Mouse (Mus musculus) heart, embryonic 11.5 days (tissue): ENCODE measurements at regions not wholly inside any gene's neighbourhood (a gene's known extent, or its start where the extent isn't known, plus 50 kb on each side); places are given as distances from the start of the nearest gene placed in this dataset.

Source experiments
- ATAC-seq: fragments of 200-750 bp; cut with Nextera tagmentation; replicated peaks from 2 replicates; pipeline ENCODE4 v1.8.0; 2017; ENCODE audit warnings: moderate library complexity; ENCODE audit not compliant: insufficient number of reproducible peaks, low FRiP score, low TSS enrichment
- H3K27ac ChIP-seq: fragments of 300-500 bp; sonication (generic); 2 replicates; pipeline ENCODE4 v1.5.1; 2014; ENCODE audit warnings: mild to moderate bottlenecking, low read depth, low read length
- H3K27me3 ChIP-seq: fragments of 300-500 bp; sonication (generic); 2 replicates; pipeline ENCODE4 v1.6.1; 2014; ENCODE audit warnings: mild to moderate bottlenecking, low read length, mixed read lengths; ENCODE audit not compliant: control insufficient read depth, insufficient read depth
- H3K36me3 ChIP-seq: fragments of 300-500 bp; sonication (generic); 2 replicates; pipeline ENCODE4 v1.6.1; 2014; ENCODE audit warnings: mild to moderate bottlenecking, low read length, moderate library complexity, mixed read lengths; ENCODE audit not compliant: control insufficient read depth, insufficient read depth
- H3K4me1 ChIP-seq: fragments of 300-500 bp; sonication (generic); 2 replicates; pipeline ENCODE4 v1.6.1; 2014; ENCODE audit warnings: low read length; ENCODE audit not compliant: control insufficient read depth, insufficient read depth
- H3K4me2 ChIP-seq: fragments of 300-500 bp; sonication (generic); 2 replicates; pipeline ENCODE4 v1.6.1; 2014; ENCODE audit warnings: mild to moderate bottlenecking, moderate library complexity
- H3K4me3 ChIP-seq: fragments of 300-500 bp; sonication (generic); 2 replicates; pipeline ENCODE4 v1.5.1; 2014; ENCODE audit warnings: low read depth, low read length
- H3K9ac ChIP-seq: fragments of 300-500 bp; sonication (generic); 2 replicates; pipeline ENCODE4 v1.6.1; 2014; ENCODE audit warnings: mild to moderate bottlenecking, low read depth, low read length, moderate library complexity
- H3K9me3 ChIP-seq: fragments of 300-500 bp; sonication (generic); replicated peaks from 2 replicates; pipeline ENCODE4 v1.6.1; 2016; ENCODE audit warnings: low read length; ENCODE audit not compliant: control insufficient read depth
- WGBS: fragments of 180-500 bp; shearing (Covaris S2); extraction: QIAGEN DNeasy Blood & Tissue Kit; methylation state at CpG from one replicate; pipeline ENCODE4 v1.1.7; 2014; ENCODE audit not compliant: insufficient replicate concordance; 5-methylcytosine and 5-hydroxymethylcytosine counted together

DNA sequence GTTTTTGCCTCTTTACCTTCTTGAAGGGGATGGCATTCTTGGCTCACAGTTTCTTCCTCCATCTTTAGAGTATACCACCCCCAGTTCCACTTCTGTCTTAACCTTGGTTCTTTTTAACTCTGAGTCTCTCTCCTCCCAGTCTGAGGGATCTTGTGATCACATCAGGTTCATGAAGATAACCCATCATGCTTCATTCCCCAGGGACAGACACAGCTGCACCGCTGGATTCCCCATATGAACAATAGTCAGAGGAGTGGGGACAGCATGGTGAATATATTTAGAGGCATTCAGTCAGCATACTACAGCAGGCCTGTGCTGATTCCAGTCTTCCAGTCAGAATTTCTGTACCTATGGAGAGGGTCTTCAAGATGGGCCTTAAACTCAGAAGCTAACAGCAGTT, 103.1 kb downstream of the Cavin4 start:
- H3K4me3 ChIP-seq, result no peak overlapping the region
- no peaks in the 10 kb centered on the region for H3K4me1 ChIP-seq
- 82% methylated on average over 1 of the region's 1 CpGs for WGBS
- H3K27ac ChIP-seq, result no peak overlapping the region
- no peaks in the 10 kb centered on the region for H3K36me3 ChIP-seq
- H3K9me3 ChIP-seq, result no peaks in the 10 kb centered on the region
- no peak overlapping the region for H3K9ac ChIP-seq
- no peak for ATAC-seq
- H3K4me2 ChIP-seq, result no peak overlapping the region
- H3K27me3 ChIP-seq, result no peaks in the 10 kb centered on the region

GRCm38 (mm10) chr4:48770403-48770953, 107.2 kb downstream of the Cavin4 start:
- Histone ChIP-seq H3K4me3 (no peak overlapping the region), H3K4me2 (no peak overlapping the region), H3K9me3 (no peaks in the 10 kb centered on the region), H3K27me3 (0 out of 2 replicates have a peak, but pooled peaks cover 4% of the 10 kb centered on the region), H3K9ac (no peak overlapping the region), H3K36me3 (no peaks in the 10 kb centered on the region), H3K4me1 (no peaks in the 10 kb centered on the region), H3K27ac (no peak overlapping the region)
- no peak for ATAC-seq
- WGBS, result 57% methylated on average over 3 of the region's 3 CpGs

DNA sequence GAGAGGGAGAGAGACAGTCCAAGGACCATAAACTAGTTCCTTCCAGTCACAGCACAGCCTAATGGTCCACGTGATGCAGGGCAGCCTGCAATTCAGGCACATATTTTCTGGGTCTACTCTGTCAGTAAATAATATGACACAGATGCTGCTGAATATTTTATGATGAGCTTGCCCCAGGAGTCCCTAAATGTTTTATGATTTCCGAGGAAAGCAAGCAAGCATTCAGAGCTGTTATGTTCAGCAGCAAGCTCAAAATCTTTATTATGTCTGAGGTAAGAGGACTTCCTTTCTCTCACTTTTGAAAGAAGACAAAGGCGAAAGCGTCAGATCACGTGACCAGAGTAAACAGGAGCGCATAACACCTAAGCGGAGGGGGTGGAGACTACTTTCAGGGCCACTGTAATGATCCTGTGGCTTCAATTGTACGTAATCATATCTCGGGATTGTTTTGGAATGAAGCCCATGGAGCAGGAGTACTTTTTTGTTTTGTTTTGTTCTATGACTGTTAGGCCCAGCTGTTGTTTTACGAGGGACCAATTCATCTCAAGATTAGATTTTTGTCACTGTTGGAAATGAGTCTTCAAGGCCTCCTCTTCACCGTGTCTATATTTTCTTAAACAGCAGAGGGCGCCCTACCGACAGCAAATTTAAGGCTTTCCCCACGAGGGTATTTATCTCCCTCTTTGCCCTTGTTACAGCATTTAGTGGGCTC, 107.8 kb downstream of the Cavin4 start:
- Histone ChIP-seq H3K4me2 (no peak overlapping the region), H3K27ac (no peak overlapping the region), H3K36me3 (no peaks in the 10 kb centered on the region), H3K9me3 (no peaks in the 10 kb centered on the region), H3K4me3 (no peak overlapping the region), H3K4me1 (no peaks in the 10 kb centered on the region), H3K9ac (no peak overlapping the region), H3K27me3 (0 out of 2 replicates have a peak, but pooled peaks cover 4% of the 10 kb centered on the region)
- 38% methylated on average over 14 of the region's 14 CpGs for WGBS
- no peak for ATAC-seq

DNA sequence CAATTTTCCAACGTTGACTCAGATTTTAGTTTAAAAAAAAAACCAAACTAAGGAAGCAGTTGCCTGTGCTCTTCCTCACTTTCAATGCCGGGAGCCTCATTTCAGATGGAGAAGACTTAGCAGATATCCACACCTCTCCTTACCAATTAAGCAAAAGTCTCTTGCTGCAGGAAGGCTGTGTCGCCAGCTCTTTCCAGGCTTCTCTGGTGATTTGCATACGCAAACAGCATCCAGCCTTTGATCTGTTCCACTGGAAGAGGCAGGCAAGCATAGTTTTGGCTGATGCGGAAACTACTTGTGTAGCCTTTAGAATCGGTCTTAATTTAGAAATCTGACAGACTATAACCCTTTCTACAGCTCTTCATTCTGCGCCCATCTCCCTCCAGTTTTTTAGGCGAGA, 108.5 kb downstream of the Cavin4 start:
- Histone ChIP-seq H3K4me3 (no peak overlapping the region), H3K9me3 (no peaks in the 10 kb centered on the region), H3K36me3 (no peaks in the 10 kb centered on the region), H3K4me1 (no peaks in the 10 kb centered on the region), H3K4me2 (no peak overlapping the region), H3K27me3 (0 out of 2 replicates have a peak, but pooled peaks cover 4% of the 10 kb centered on the region), H3K27ac (no peak overlapping the region), H3K9ac (no peak overlapping the region)
- no peak for ATAC-seq
- WGBS, result 56% methylated on average over 8 of the region's 8 CpGs

- no peaks in the 10 kb centered on the region for H3K36me3 ChIP-seq
- WGBS, result 68% methylated on average over 12 of the region's 12 CpGs
Observed at GRCm38 (mm10) chr4:48779202-48779905, 116.0 kb downstream of the Cavin4 start.

DNA sequence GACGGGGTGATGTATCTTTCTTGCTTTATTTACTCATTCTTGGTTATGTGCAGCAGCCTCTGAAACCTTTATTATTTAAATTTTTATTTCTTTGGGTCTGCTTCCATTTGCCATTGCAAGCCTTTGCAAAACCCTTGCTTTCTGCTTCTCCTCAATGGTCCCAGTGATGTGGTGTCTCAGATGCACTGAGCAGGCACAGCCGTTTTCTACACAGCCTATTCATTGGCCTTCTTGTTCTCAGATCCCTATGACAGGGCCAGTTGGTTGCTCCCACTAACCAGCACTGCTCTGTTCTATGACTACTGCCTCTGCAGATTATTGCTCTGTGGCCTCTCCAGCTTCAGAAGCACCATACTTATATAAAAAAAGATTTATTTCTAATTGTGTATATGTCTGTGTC, 116.6 kb downstream of the Cavin4 start:
- Histone ChIP-seq H3K9ac (no peak overlapping the region), H3K4me2 (no peak overlapping the region), H3K36me3 (no peaks in the 10 kb centered on the region), H3K27me3 (no peaks in the 10 kb centered on the region), H3K9me3 (no peaks in the 10 kb centered on the region), H3K4me1 (no peaks in the 10 kb centered on the region), H3K27ac (no peak overlapping the region), H3K4me3 (no peak overlapping the region)
- no peak for ATAC-seq
- WGBS, result 87% methylated on average over 2 of the region's 2 CpGs

More at GRCm38 (mm10) chr4:48779202-48779905, 116.0 kb downstream of the Cavin4 start:
- Histone ChIP-seq H3K9ac (no peak overlapping the region), H3K27me3 (no peaks in the 10 kb centered on the region), H3K4me2 (no peak overlapping the region), H3K9me3 (no peaks in the 10 kb centered on the region), H3K4me1 (no peaks in the 10 kb centered on the region), H3K4me3 (no peak overlapping the region), H3K27ac (no peak overlapping the region)
- no peak for ATAC-seq

GRCm38 (mm10) chr4:48781099-48781498, 117.8 kb downstream of the Cavin4 start:
- H3K4me3 ChIP-seq, result no peak overlapping the region
- no peaks in the 10 kb centered on the region for H3K4me1 ChIP-seq
- H3K27me3 ChIP-seq, result no peaks in the 10 kb centered on the region
- WGBS, result 62% methylated on average over 4 of the region's 4 CpGs
- H3K9me3 ChIP-seq, result no peaks in the 10 kb centered on the region
- H3K36me3 ChIP-seq, result no peaks in the 10 kb centered on the region
- H3K27ac ChIP-seq, result no peak overlapping the region
- H3K4me2 ChIP-seq, result no peak overlapping the region
- no peak overlapping the region for H3K9ac ChIP-seq
- no peak for ATAC-seq

GRCm38 (mm10) chr4:48782686-48783085, 119.4 kb downstream of the Cavin4 start:
- Histone ChIP-seq H3K4me3 (no peak overlapping the region), H3K4me2 (no peak overlapping the region), H3K9ac (no peak overlapping the region), H3K27ac (no peak overlapping the region), H3K4me1 (no peaks in the 10 kb centered on the region), H3K36me3 (no peaks in the 10 kb centered on the region), H3K27me3 (no peaks in the 10 kb centered on the region), H3K9me3 (no peaks in the 10 kb centered on the region)
- 59% methylated on average over 3 of the region's 3 CpGs for WGBS
- no peak for ATAC-seq
